Mouse (Mus musculus): ENCODE measurements around the gene Ndufb10. TPM values are rescaled to one million over a fixed set of nuclear protein-coding genes. Genes with fewer than 3 reads are reported as not detected.
A peak's percentile ranks its signal among the peaks of the same experiment; 100 is the strongest.
"Not testable (repeated sequence)": the region's sequence is repeated elsewhere in the genome, so short reads cannot be mapped to it uniquely, and the experiment has no call there.

The Ndufb10 gene
- total RNA-seq, 2 experiments from 2014 or later, result 199 to 228 TPM

- no peak for DNase-seq
Observed at GRCm38 (mm10) chr17:24733434-24734050, 9.3 kb upstream of the Ndufb10 start.

GRCm38 (mm10) chr17:24732233-24732935, 8.1 kb upstream of the Ndufb10 start:
- DNase-seq, result no peak

- no peak for DNase-seq
Observed at GRCm38 (mm10) chr17:24730787-24731186, 6.5 kb upstream of the Ndufb10 start.

GRCm38 (mm10) chr17:24729067-24729466, 4.8 kb upstream of the Ndufb10 start:
- DNase-seq, result no peak

- no peak for DNase-seq
Observed at GRCm38 (mm10) chr17:24728184-24728583, 3.9 kb upstream of the Ndufb10 start.

- no peak for DNase-seq
Observed at GRCm38 (mm10) chr17:24727618-24728017, 3.3 kb upstream of the Ndufb10 start, which contains the start of gene Rpl3l. Gene Rpl3l (plus strand): TSS chr17:24727820.

GRCm38 (mm10) chr17:24725637-24726390, 1.5 kb upstream of the Ndufb10 start:
- no peak for DNase-seq

GRCm38 (mm10) chr17:24723881-24724180, 447 bp downstream of the Ndufb10 start:
- DNase-seq, result no peak

GRCm38 (mm10) chr17:24723122-24723880, 977 bp downstream of the Ndufb10 start:
- DNase-seq, result no peak

- DNase-seq, result no peak
Observed at GRCm38 (mm10) chr17:24722220-24722924, 1.9 kb downstream of the Ndufb10 start.

- DNase-seq, result not testable (repeated sequence)
Observed at GRCm38 (mm10) chr17:24721383-24721955, 2.8 kb downstream of the Ndufb10 start.

- DNase-seq, result not testable (repeated sequence)
Observed at GRCm38 (mm10) chr17:24720616-24721015, 3.7 kb downstream of the Ndufb10 start.

- DNase-seq, result peak; percentile 97 to 98
Observed at GRCm38 (mm10) chr17:24719494-24720222, 4.6 kb downstream of the Ndufb10 start.

GRCm38 (mm10) chr17:24718938-24719337, 5.3 kb downstream of the Ndufb10 start:
- DNase-seq, result not testable (repeated sequence)

GRCm38 (mm10) chr17:24717943-24718342, 6.3 kb downstream of the Ndufb10 start, which contains the start of the genes Rnf151 and Rps2:
Gene Rnf151 (minus strand): TSS chr17:24718063.
Gene Rps2 (plus strand): TSS chr17:24718116.
- no peak for DNase-seq

- no peak for DNase-seq
Observed at GRCm38 (mm10) chr17:24716166-24716682, 8.1 kb downstream of the Ndufb10 start.

- no peak for DNase-seq
Observed at GRCm38 (mm10) chr17:24715556-24715955, 8.7 kb downstream of the Ndufb10 start.

- DNase-seq, result no peak
Observed at GRCm38 (mm10) chr17:24708646-24709045, 15.6 kb downstream of the Ndufb10 start.

GRCm38 (mm10) chr17:24707801-24708425, 16.4 kb downstream of the Ndufb10 start:
- no peak for DNase-seq

All from layer of hippocampus, postnatal 36 days (tissue).